Mouse (Mus musculus) liver, embryonic 14.5 days (tissue): ENCODE data around the gene St8sia1.

ENCODE experiments used
- CTCF ChIP-seq: IDR thresholded peaks from 2 replicates; pipeline ENCODE4 v1.5.1; 2016; ENCODE audit warnings: antibody characterized with exemption, low read depth, control low read depth
- EP300 ChIP-seq: IDR thresholded peaks from 2 replicates; pipeline ENCODE4 v1.6.1; 2016; ENCODE audit warnings: antibody characterized with exemption, low read depth

DNA sequence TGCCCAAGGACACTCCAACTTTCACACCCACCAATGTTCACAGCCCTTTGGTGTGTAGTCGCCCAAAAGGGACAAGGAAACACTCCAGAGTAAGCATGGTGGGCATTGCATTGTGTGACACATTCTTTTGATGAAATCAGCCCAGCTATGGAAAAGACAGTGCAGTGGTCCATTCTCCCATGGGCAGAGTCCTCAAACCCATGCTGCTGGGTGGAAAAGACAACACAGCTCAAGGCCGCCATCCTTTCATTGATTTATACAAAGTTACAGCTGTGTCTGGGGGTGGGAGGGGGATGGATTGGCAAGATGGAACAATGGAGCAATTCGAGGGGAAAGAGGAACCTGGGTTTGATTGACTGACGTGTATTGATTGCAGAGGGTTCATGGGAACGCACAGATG lies 151.3 kb downstream of the St8sia1 start:
- TF ChIP-seq CTCF = no peak
- no peak for TF ChIP-seq EP300
